Mouse (Mus musculus): ENCODE data around the gene Ldhc. TPM values are rescaled to one million over a fixed set of nuclear protein-coding genes. Genes with fewer than 3 reads are reported as not detected.

Gene Ldhc
- polyA plus RNA-seq, 1 experiment from 2014 or later, result not detected

DNA sequence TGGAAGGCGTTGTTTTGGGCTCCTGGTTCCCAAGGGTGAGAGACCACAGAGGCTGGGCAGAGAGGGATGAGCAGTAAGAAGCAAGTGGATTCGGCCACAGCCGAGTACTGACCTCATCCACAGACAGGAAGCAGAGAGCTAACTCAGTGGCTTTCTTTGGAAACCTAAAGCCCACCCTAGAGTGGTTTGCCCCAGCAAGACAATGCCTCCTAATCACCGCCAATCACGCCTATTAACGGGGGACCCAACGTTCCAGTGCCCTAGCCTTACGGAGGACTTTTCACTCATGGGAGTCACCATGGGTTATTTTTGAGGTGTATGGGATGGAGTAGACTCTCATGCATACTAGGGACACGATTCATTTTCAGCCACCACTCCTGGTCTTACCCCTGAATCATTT lies 7.6 kb upstream of the Ldhc start:
- WGBS, result 78% methylated on average over 9 of the region's 9 CpGs
- H3K4me2 ChIP-seq (ENCODE audit: low read length), result no peak overlapping the region
- ATAC-seq (ENCODE audit: insufficient number of reproducible peaks, insufficient read depth, low FRiP score, low read depth), result no peak

DNA sequence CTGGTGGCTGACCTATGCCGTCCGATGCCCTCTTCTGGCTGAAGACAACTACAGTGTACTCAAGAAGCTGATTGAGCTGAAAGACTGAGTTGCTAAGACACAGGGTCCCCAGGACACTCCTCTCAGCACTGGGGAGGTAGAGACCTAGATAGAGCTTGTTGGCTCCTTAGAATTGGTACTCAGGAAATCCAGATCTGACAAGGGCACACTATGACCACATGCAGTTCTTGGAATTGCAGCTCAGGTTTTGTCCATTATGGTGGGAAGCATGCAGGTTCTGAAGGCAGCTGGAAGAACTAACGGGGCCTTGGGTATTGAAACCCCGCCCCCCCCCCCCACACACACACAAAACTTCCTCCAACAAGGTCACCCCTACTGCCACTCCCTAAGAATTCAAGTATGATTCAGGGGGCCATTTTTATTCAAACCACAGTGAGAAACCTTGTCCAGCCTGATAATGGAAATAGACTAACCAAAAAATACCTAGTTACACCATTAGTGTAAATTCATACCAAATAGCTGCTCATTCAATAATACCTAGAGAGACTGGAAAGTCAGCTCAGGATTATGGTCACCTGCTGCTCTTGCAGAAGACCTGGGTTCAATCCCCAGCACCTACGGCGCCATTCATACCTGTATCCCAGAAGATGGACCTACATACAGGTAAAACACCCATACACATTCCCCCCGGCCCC lies 5.0 kb upstream of the Ldhc start:
- Histone ChIP-seq H3K4me2 (ENCODE audit: low read length) (no peak overlapping the region), H3K9ac (ENCODE audit: low read length) (no peak overlapping the region), H3K4me3 (ENCODE audit: control insufficient read depth in 1 of 2, insufficient read depth in 1 of 2, low read depth in 1 of 2, low read length in 2 of 2) (no peak overlapping the region), H3K27ac (replicated peaks in 1 of 2; ENCODE audit: control insufficient read depth in 1 of 2, insufficient read depth in 1 of 2, low read depth in 2 of 2, low read length in 2 of 2) (no peak overlapping the region; a peak in 1 of 4 replicates), H3K36me3 (ENCODE audit: control insufficient read depth, insufficient read depth, low read length) (peaks cover 54% of the 10 kb centered on the region), H3K27me3 (ENCODE audit: control insufficient read depth, insufficient read depth, low read length) (no peaks in the 10 kb centered on the region), H3K4me1 (ENCODE audit: control insufficient read depth in 2 of 2, insufficient read depth in 2 of 2, low read length in 2 of 2) (no peaks in the 10 kb centered on the region), H3K9me3 (ENCODE audit: control insufficient read depth, low read length) (no peaks in the 10 kb centered on the region)
- 64% methylated on average over 7 of the region's 7 CpGs for WGBS
- no peak for ATAC-seq (ENCODE audit: insufficient number of reproducible peaks, insufficient read depth, low FRiP score, low read depth)

More for the DNA sequence above, 7.6 kb upstream of the Ldhc start:
- Histone ChIP-seq H3K4me3 (ENCODE audit: control insufficient read depth in 1 of 2, insufficient read depth in 1 of 2, low read depth in 1 of 2, low read length in 2 of 2) (no peak overlapping the region), H3K9me3 (ENCODE audit: control insufficient read depth, low read length) (no peaks in the 10 kb centered on the region), H3K9ac (ENCODE audit: low read length) (no peak overlapping the region), H3K4me1 (ENCODE audit: control insufficient read depth in 2 of 2, insufficient read depth in 2 of 2, low read length in 2 of 2) (peaks cover 0 to 3% of the 10 kb centered on the region in 2 experiments; a peak in 3 of 4 replicates), H3K36me3 (ENCODE audit: control insufficient read depth, insufficient read depth, low read length) (peaks cover 81% of the 10 kb centered on the region), H3K27ac (replicated peaks in 1 of 2; ENCODE audit: control insufficient read depth in 1 of 2, insufficient read depth in 1 of 2, low read depth in 2 of 2, low read length in 2 of 2) (no peak overlapping the region), H3K27me3 (ENCODE audit: control insufficient read depth, insufficient read depth, low read length) (no peaks in the 10 kb centered on the region)

- Histone ChIP-seq H3K9me3 (ENCODE audit: control insufficient read depth, low read length) (no peaks in the 10 kb centered on the region), H3K4me3 (ENCODE audit: control insufficient read depth in 1 of 2, insufficient read depth in 1 of 2, low read depth in 1 of 2, low read length in 2 of 2) (no peak overlapping the region), H3K36me3 (ENCODE audit: control insufficient read depth, insufficient read depth, low read length) (peaks cover 40% of the 10 kb centered on the region), H3K27ac (replicated peaks in 1 of 2; ENCODE audit: control insufficient read depth in 1 of 2, insufficient read depth in 1 of 2, low read depth in 2 of 2, low read length in 2 of 2) (no peak overlapping the region), H3K9ac (ENCODE audit: low read length) (no peak overlapping the region), H3K27me3 (ENCODE audit: control insufficient read depth, insufficient read depth, low read length) (no peaks in the 10 kb centered on the region), H3K4me1 (ENCODE audit: control insufficient read depth in 2 of 2, insufficient read depth in 2 of 2, low read length in 2 of 2) (no peaks in the 10 kb centered on the region), H3K4me2 (ENCODE audit: low read length) (no peak overlapping the region)
- WGBS, result 73% methylated on average over 9 of the region's 9 CpGs
- ATAC-seq (ENCODE audit: insufficient number of reproducible peaks, insufficient read depth, low FRiP score, low read depth), result no peak
Measured at GRCm38 (mm10) chr7:46857436-46857835, 3.6 kb upstream of the Ldhc start.

DNA sequence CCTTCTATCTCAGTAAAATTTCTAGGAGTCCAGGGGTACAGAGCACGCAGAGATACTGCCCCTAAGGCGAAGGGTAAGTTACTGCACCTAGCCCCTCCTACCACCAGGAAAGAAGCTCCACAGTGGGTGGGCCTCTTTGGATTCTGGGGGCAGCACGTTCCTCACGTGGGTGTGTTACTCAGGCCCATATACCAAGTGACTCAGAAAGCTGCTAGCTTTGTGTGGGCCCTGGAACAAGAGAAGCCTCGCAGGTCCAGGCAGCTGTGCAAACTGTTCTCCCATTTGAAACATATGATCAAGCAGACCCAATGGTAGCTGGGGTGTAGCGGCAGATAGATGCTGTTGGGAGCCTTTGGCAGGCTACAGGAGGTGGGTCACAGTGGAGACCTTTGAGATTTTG lies 2.0 kb upstream of the Ldhc start:
- Histone ChIP-seq H3K9ac (ENCODE audit: low read length) (no peak overlapping the region), H3K4me3 (ENCODE audit: control insufficient read depth in 1 of 2, insufficient read depth in 1 of 2, low read depth in 1 of 2, low read length in 2 of 2) (no peak overlapping the region), H3K9me3 (ENCODE audit: control insufficient read depth, low read length) (no peaks in the 10 kb centered on the region), H3K36me3 (ENCODE audit: control insufficient read depth, insufficient read depth, low read length) (peaks cover 24% of the 10 kb centered on the region), H3K27me3 (ENCODE audit: control insufficient read depth, insufficient read depth, low read length) (no peaks in the 10 kb centered on the region), H3K4me2 (ENCODE audit: low read length) (no peak overlapping the region), H3K27ac (replicated peaks in 1 of 2; ENCODE audit: control insufficient read depth in 1 of 2, insufficient read depth in 1 of 2, low read depth in 2 of 2, low read length in 2 of 2) (no peak overlapping the region), H3K4me1 (ENCODE audit: control insufficient read depth in 2 of 2, insufficient read depth in 2 of 2, low read length in 2 of 2) (no peaks in the 10 kb centered on the region)
- WGBS, result 50% methylated on average over 6 of the region's 6 CpGs
- ATAC-seq (ENCODE audit: insufficient number of reproducible peaks, insufficient read depth, low FRiP score, low read depth), result no peak

GRCm38 (mm10) chr7:46871988-46872387 lies 11.0 kb downstream of the Ldhc start:
- H3K4me1 ChIP-seq (ENCODE audit: control insufficient read depth in 2 of 2, insufficient read depth in 2 of 2, low read length in 2 of 2), result no peaks in the 10 kb centered on the region
- H3K36me3 ChIP-seq (ENCODE audit: control insufficient read depth, insufficient read depth, low read length), result no peaks in the 10 kb centered on the region
- WGBS, result 58% methylated on average over 4 of the region's 4 CpGs
- no peak overlapping the region for H3K27ac ChIP-seq (replicated peaks in 1 of 2; ENCODE audit: control insufficient read depth in 1 of 2, insufficient read depth in 1 of 2, low read depth in 2 of 2, low read length in 2 of 2)
- no peak overlapping the region for H3K9ac ChIP-seq (ENCODE audit: low read length)
- no peaks in the 10 kb centered on the region for H3K9me3 ChIP-seq (ENCODE audit: control insufficient read depth, low read length)
- no peak for ATAC-seq (ENCODE audit: insufficient number of reproducible peaks, insufficient read depth, low FRiP score, low read depth)
- no peaks in the 10 kb centered on the region for H3K27me3 ChIP-seq (ENCODE audit: control insufficient read depth, insufficient read depth, low read length)
- H3K4me2 ChIP-seq (ENCODE audit: low read length), result no peak overlapping the region
- no peak overlapping the region for H3K4me3 ChIP-seq (ENCODE audit: control insufficient read depth in 1 of 2, insufficient read depth in 1 of 2, low read depth in 1 of 2, low read length in 2 of 2)

DNA sequence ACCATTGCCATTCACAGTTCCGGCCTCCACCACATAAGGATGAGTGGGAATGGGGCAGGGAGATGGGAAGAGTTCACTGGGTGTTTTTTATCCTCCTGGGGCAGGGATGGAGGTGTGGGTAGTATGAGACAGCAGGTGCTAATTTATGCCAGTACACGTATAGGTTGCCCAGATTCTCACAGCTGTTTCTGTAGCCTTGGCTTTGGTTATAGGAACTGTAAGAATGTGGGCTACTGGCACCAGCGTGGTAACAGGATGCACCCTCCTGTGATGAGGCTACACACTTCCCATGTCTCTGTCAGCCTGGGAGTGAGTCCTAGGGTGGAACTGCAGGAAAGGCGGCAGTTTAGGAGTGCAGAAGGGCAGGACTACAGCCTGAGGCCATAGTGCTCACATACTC lies 15.8 kb downstream of the Ldhc start:
- H3K27ac ChIP-seq (replicated peaks in 1 of 2; ENCODE audit: control insufficient read depth in 1 of 2, insufficient read depth in 1 of 2, low read depth in 2 of 2, low read length in 2 of 2), result no peak overlapping the region
- no peak overlapping the region for H3K4me2 ChIP-seq (ENCODE audit: low read length)
- H3K9me3 ChIP-seq (ENCODE audit: control insufficient read depth, low read length), result no peaks in the 10 kb centered on the region
- H3K4me1 ChIP-seq (ENCODE audit: control insufficient read depth in 2 of 2, insufficient read depth in 2 of 2, low read length in 2 of 2), result no peaks in the 10 kb centered on the region
- WGBS, result 64% methylated on average over 4 of the region's 4 CpGs
- no peak overlapping the region for H3K9ac ChIP-seq (ENCODE audit: low read length)
- H3K27me3 ChIP-seq (ENCODE audit: control insufficient read depth, insufficient read depth, low read length), result no peaks in the 10 kb centered on the region
- no peak for ATAC-seq (ENCODE audit: insufficient number of reproducible peaks, insufficient read depth, low FRiP score, low read depth)
- H3K4me3 ChIP-seq (ENCODE audit: control insufficient read depth in 1 of 2, insufficient read depth in 1 of 2, low read depth in 1 of 2, low read length in 2 of 2), result no peak overlapping the region
- H3K36me3 ChIP-seq (ENCODE audit: control insufficient read depth, insufficient read depth, low read length), result no peaks in the 10 kb centered on the region

- no peak overlapping the region for H3K9ac ChIP-seq (ENCODE audit: low read length)
- H3K9me3 ChIP-seq (ENCODE audit: control insufficient read depth, low read length), result no peaks in the 10 kb centered on the region
- no peaks in the 10 kb centered on the region for H3K27me3 ChIP-seq (ENCODE audit: control insufficient read depth, insufficient read depth, low read length)
- H3K27ac ChIP-seq (replicated peaks in 1 of 2; ENCODE audit: control insufficient read depth in 1 of 2, insufficient read depth in 1 of 2, low read depth in 2 of 2, low read length in 2 of 2), result no peak overlapping the region
- no peaks in the 10 kb centered on the region for H3K36me3 ChIP-seq (ENCODE audit: control insufficient read depth, insufficient read depth, low read length)
- no peak for ATAC-seq (ENCODE audit: insufficient number of reproducible peaks, insufficient read depth, low FRiP score, low read depth)
- no peak overlapping the region for H3K4me3 ChIP-seq (ENCODE audit: control insufficient read depth in 1 of 2, insufficient read depth in 1 of 2, low read depth in 1 of 2, low read length in 2 of 2)
- no peak overlapping the region for H3K4me2 ChIP-seq (ENCODE audit: low read length)
- WGBS, result 74% methylated on average over 6 of the region's 6 CpGs
- no peaks in the 10 kb centered on the region for H3K4me1 ChIP-seq (ENCODE audit: control insufficient read depth in 2 of 2, insufficient read depth in 2 of 2, low read length in 2 of 2)
Measured at GRCm38 (mm10) chr7:46877255-46877654, 16.3 kb downstream of the Ldhc start.

DNA sequence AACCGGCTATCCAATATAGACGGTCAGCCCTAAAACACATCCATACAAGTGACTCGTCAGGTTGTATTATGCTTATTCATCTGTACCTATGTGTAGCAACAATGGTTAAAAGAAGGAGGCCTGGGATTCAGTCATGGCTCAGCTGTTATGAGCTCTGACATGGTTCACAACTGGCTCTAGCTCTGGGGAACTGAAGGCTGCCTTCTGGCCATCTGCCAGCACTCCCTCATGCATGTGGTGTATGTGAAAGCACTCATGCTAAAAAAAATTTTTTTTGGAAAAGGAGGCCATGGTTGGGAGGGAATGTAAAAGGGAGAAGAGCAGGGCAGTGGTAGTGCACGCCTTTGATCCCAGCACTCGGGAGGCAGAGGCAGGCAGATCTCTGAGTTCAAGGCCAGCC lies 18.8 kb downstream of the Ldhc start:
- Histone ChIP-seq H3K9me3 (ENCODE audit: control insufficient read depth, low read length) (no peaks in the 10 kb centered on the region), H3K36me3 (ENCODE audit: control insufficient read depth, insufficient read depth, low read length) (0 out of 2 replicates have a peak, but pooled peaks cover 2% of the 10 kb centered on the region), H3K9ac (ENCODE audit: low read length) (no peak overlapping the region), H3K4me3 (ENCODE audit: control insufficient read depth in 1 of 2, insufficient read depth in 1 of 2, low read depth in 1 of 2, low read length in 2 of 2) (no peak overlapping the region), H3K27ac (replicated peaks in 1 of 2; ENCODE audit: control insufficient read depth in 1 of 2, insufficient read depth in 1 of 2, low read depth in 2 of 2, low read length in 2 of 2) (no peak overlapping the region), H3K27me3 (ENCODE audit: control insufficient read depth, insufficient read depth, low read length) (no peaks in the 10 kb centered on the region), H3K4me1 (ENCODE audit: control insufficient read depth in 2 of 2, insufficient read depth in 2 of 2, low read length in 2 of 2) (no peaks in the 10 kb centered on the region), H3K4me2 (ENCODE audit: low read length) (no peak overlapping the region)
- ATAC-seq (ENCODE audit: insufficient number of reproducible peaks, insufficient read depth, low FRiP score, low read depth), result no peak
- WGBS, result 91% methylated on average over 5 of the region's 5 CpGs
